21 mouse cellular contexts compared by ENCODE assay signal in the genomic region with DNA sequence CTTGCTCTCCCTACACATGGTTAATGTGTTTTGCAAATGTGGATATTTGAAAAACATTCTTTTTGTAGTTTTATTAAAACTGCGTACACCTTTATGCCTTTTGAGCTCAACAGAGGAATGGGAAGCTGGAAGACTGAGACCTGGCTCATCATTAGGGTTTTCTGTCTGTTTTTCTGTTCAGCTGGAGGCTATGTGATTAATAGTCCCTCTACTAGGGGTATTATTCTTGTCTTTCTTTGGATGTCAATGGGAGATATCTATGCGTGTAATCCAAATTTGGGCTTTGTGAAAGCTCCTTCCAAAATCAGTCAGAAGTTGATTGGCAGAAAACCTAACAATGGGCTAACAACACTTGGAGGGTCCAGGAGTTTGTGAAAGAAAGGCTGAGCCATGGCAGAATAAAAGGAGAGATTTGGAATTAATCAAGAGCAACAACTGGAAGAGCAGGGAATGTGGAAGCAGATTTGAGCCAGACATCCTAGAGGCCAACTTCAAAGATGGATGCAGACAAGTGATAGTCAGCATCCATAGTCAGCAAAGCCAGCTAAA.
DNase-seq lines count a peak whose midpoint lies in the region; ATAC-seq and TF ChIP-seq lines count a peak whose summit lies in the region.
"Had no signal": no experiment of that assay in that cellular context is flagged by ENCODE, and none has a peak within 500 bp of the region (broad histone marks: within the 10 kb centered on the region; RNA-seq: fewer than 3 reads in every experiment).

No protein-coding gene starts in this region.

- H3K9me3 ChIP-seq in liver, embryonic 12.5 days (replicated peaks): no peaks in the 10 kb centered on the region
- H3K9me3 ChIP-seq: embryonic facial prominence, embryonic 10.5 days; embryonic facial prominence, embryonic 12.5 days; forebrain, embryonic 13.5 days; forebrain, embryonic 15.5 days had no signal

- 72% methylated on average over 2 of the region's 2 CpGs for WGBS in liver, embryonic 12.5 days (ENCODE audit: insufficient replicate concordance)

- no peaks in the 10 kb centered on the region for H3K27me3 ChIP-seq in liver, embryonic 12.5 days (replicated peaks)
- H3K27me3 ChIP-seq: embryonic facial prominence, embryonic 12.5 days; forebrain, embryonic 13.5 days; forebrain, embryonic 15.5 days had no signal

- H3K36me3 ChIP-seq in liver, embryonic 12.5 days: no peaks in the 10 kb centered on the region
- H3K36me3 ChIP-seq: embryonic facial prominence, embryonic 10.5 days; embryonic facial prominence, embryonic 12.5 days; forebrain, embryonic 15.5 days had no signal

- no peak for ATAC-seq in monocyte, adult 5-6 weeks (replicated peaks; ENCODE audit: insufficient number of reproducible peaks, low FRiP score, low TSS enrichment, poor library complexity, severe bottlenecking)
- no peak for ATAC-seq in liver, embryonic 12.5 days
- ATAC-seq: forebrain, embryonic 13.5 days; forebrain, embryonic 15.5 days; forebrain, postnatal 0 days had no signal

- DNase-seq in layer of hippocampus, adult 2 months (ENCODE audit: low spot score in 2 of 2): no peak
- no peak for DNase-seq in layer of hippocampus, adult 8-10 months (ENCODE audit: low spot score in 2 of 2)
- DNase-seq in embryo, embryonic 10 days (ENCODE audit: low spot score): peak; percentile 25
- peak; percentile 19 for DNase-seq in embryo, embryonic 10.5 days (ENCODE audit: low spot score)
- DNase-seq in embryo, embryonic 9.5 days (ENCODE audit: extremely low spot score): peak; percentile 1
- no peak for DNase-seq in left cerebral cortex, postnatal 10 days (ENCODE audit: extremely low spot score in 1 of 2, low spot score in 2 of 2)
- DNase-seq: adrenal gland, adult 2 months; adrenal gland, postnatal 10 days; adrenal gland, postnatal 25 days; cerebellum, adult 11-12 months; cerebellum, adult 2 months; cerebellum, adult 9-10 months; cerebellum, postnatal 10 days; cerebellum, postnatal 25 days; forebrain, postnatal 0 days had no signal

- H3K4me1 ChIP-seq in liver, embryonic 12.5 days: no peaks in the 10 kb centered on the region
- H3K4me1 ChIP-seq: embryonic facial prominence, embryonic 10.5 days; embryonic facial prominence, embryonic 12.5 days; forebrain, embryonic 13.5 days; forebrain, embryonic 15.5 days had no signal

- H3K4me2 ChIP-seq in liver, embryonic 12.5 days: no peak overlapping the region
- H3K4me2 ChIP-seq: embryonic facial prominence, embryonic 12.5 days; forebrain, embryonic 13.5 days; forebrain, embryonic 15.5 days had no signal

- H3K4me3 ChIP-seq in layer of hippocampus, adult 2 months: no peak overlapping the region
- H3K4me3 ChIP-seq in liver, embryonic 12.5 days: no peak overlapping the region
- H3K4me3 ChIP-seq: embryonic facial prominence, embryonic 10.5 days; embryonic facial prominence, embryonic 12.5 days; forebrain, embryonic 13.5 days; forebrain, embryonic 15.5 days had no signal

- intact Hi-C loops in left cerebral cortex, postnatal 10 days (cut with DNase I): no loop called here

- H3K27ac ChIP-seq in layer of hippocampus, adult 2 months: peak overlapping the region; percentile 65; the same call in 1 of the 2 replicates
- H3K27ac ChIP-seq in liver, embryonic 12.5 days: no peak overlapping the region
- H3K27ac ChIP-seq: embryonic facial prominence, embryonic 10.5 days; embryonic facial prominence, embryonic 12.5 days; forebrain, embryonic 13.5 days; forebrain, embryonic 15.5 days had no signal

- no peak for TF ChIP-seq CTCF in layer of hippocampus, adult 2 months (conservative IDR thresholded peaks at IDR 0.05)

- no peak overlapping the region for H3K9ac ChIP-seq in liver, embryonic 12.5 days
- H3K9ac ChIP-seq: embryonic facial prominence, embryonic 12.5 days; forebrain, embryonic 13.5 days; forebrain, embryonic 15.5 days; forebrain, postnatal 0 days had no signal

Comparison
In these comparisons a context has a peak if more than half of its experiments do, and no peak if none do; other contexts are left out.
1. DNase-seq: peak in embryo, embryonic 10 days (single experiment), embryo, embryonic 10.5 days (single experiment) and embryo, embryonic 9.5 days (single experiment); none in layer of hippocampus, adult 2 months (0 of 2), layer of hippocampus, adult 8-10 months (0 of 2) and left cerebral cortex, postnatal 10 days (0 of 2).